Mouse (Mus musculus): Measurements from ENCODE around the gene Rab4a. TPM values are rescaled to one million over a fixed set of nuclear protein-coding genes. Genes with fewer than 3 reads are reported as not detected.
A peak's percentile ranks its signal among the peaks of the same experiment; 100 is the strongest.

The Rab4a gene
- polyA plus RNA-seq (2012; rRNA removed): 102 and 111 TPM in 2 replicates

GRCm38 (mm10) chr8:123805718-123806373 lies at the start of gene Rab4a:
Gene Rab4a (plus strand): TSS chr8:123805985.
- DNase-seq: peak; percentile 90
- under 1% methylated on average over 48 of the region's 48 CpGs for WGBS
- Histone ChIP-seq H3K27ac (ENCODE audit: insufficient read depth, low read length) (peak within 1 kb of the TSS; percentile 94), H3K27me3 (ENCODE audit: control insufficient read depth, insufficient read depth, low read length) (no peaks in the 10 kb centered on the region), H3K4me3 (replicated peaks; ENCODE audit: insufficient read depth, low read depth, low read length) (peak within 1 kb of the TSS; percentile 93), H3K4me1 (ENCODE audit: control insufficient read depth, insufficient read depth, low read length) (peaks cover 15% of the 10 kb centered on the region)
- peak; percentile 43 for TF ChIP-seq POLR2A (IDR thresholded peaks at IDR 0.05; ENCODE audit: borderline replicate concordance, insufficient read depth, low read length)
- TF ChIP-seq CTCF (IDR thresholded peaks at IDR 0.05; ENCODE audit: borderline replicate concordance, insufficient read depth, low read depth, low read length): no peak

- no peaks in the 10 kb centered on the region for H3K27me3 ChIP-seq (ENCODE audit: control insufficient read depth, insufficient read depth, low read length)
- no peak for DNase-seq
- TF ChIP-seq POLR2A (IDR thresholded peaks at IDR 0.05; ENCODE audit: borderline replicate concordance, insufficient read depth, low read length) (no peak), CTCF (IDR thresholded peaks at IDR 0.05; ENCODE audit: borderline replicate concordance, insufficient read depth, low read depth, low read length) (no peak)
- 87% methylated on average over 8 of the region's 8 CpGs for WGBS
- peaks cover 5% of the 10 kb centered on the region for H3K4me1 ChIP-seq (ENCODE audit: control insufficient read depth, insufficient read depth, low read length)
- H3K27ac ChIP-seq (ENCODE audit: insufficient read depth, low read length): no peak overlapping the region
- H3K4me3 ChIP-seq (replicated peaks; ENCODE audit: insufficient read depth, low read depth, low read length): no peak overlapping the region
These were observed 48.9 kb upstream of the Rab4a start for GRCm38 (mm10) chr8:123756901-123757300.

GRCm38 (mm10) chr8:123758935-123759334 lies 46.9 kb upstream of the Rab4a start:
- WGBS: 100% methylated on average over 1 of the region's 1 CpGs
- Histone ChIP-seq H3K27ac (ENCODE audit: insufficient read depth, low read length) (no peak overlapping the region), H3K4me3 (replicated peaks; ENCODE audit: insufficient read depth, low read depth, low read length) (no peak overlapping the region), H3K4me1 (ENCODE audit: control insufficient read depth, insufficient read depth, low read length) (peaks cover 11% of the 10 kb centered on the region), H3K27me3 (ENCODE audit: control insufficient read depth, insufficient read depth, low read length) (no peaks in the 10 kb centered on the region)
- TF ChIP-seq POLR2A (IDR thresholded peaks at IDR 0.05; ENCODE audit: borderline replicate concordance, insufficient read depth, low read length): no peak
- no peak for TF ChIP-seq CTCF (IDR thresholded peaks at IDR 0.05; ENCODE audit: borderline replicate concordance, insufficient read depth, low read depth, low read length)
- DNase-seq: no peak

GRCm38 (mm10) chr8:123759933-123760332 lies 45.9 kb upstream of the Rab4a start:
- TF ChIP-seq CTCF (IDR thresholded peaks at IDR 0.05; ENCODE audit: borderline replicate concordance, insufficient read depth, low read depth, low read length) (no peak), POLR2A (IDR thresholded peaks at IDR 0.05; ENCODE audit: borderline replicate concordance, insufficient read depth, low read length) (no peak)
- peaks cover 11% of the 10 kb centered on the region for H3K4me1 ChIP-seq (ENCODE audit: control insufficient read depth, insufficient read depth, low read length)
- H3K27me3 ChIP-seq (ENCODE audit: control insufficient read depth, insufficient read depth, low read length): no peaks in the 10 kb centered on the region
- WGBS: 53% methylated on average over 10 of the region's 10 CpGs
- H3K27ac ChIP-seq (ENCODE audit: insufficient read depth, low read length): no peak overlapping the region
- H3K4me3 ChIP-seq (replicated peaks; ENCODE audit: insufficient read depth, low read depth, low read length): no peak overlapping the region
- no peak for DNase-seq

GRCm38 (mm10) chr8:123760579-123760978 lies 45.2 kb upstream of the Rab4a start:
- DNase-seq: no peak
- WGBS: 75% methylated on average over 5 of the region's 5 CpGs
- Histone ChIP-seq H3K4me1 (ENCODE audit: control insufficient read depth, insufficient read depth, low read length) (peaks cover 11% of the 10 kb centered on the region), H3K27me3 (ENCODE audit: control insufficient read depth, insufficient read depth, low read length) (no peaks in the 10 kb centered on the region), H3K4me3 (replicated peaks; ENCODE audit: insufficient read depth, low read depth, low read length) (no peak overlapping the region), H3K27ac (ENCODE audit: insufficient read depth, low read length) (no peak overlapping the region)
- TF ChIP-seq CTCF (IDR thresholded peaks at IDR 0.05; ENCODE audit: borderline replicate concordance, insufficient read depth, low read depth, low read length): no peak
- TF ChIP-seq POLR2A (IDR thresholded peaks at IDR 0.05; ENCODE audit: borderline replicate concordance, insufficient read depth, low read length): no peak

- Histone ChIP-seq H3K27me3 (ENCODE audit: control insufficient read depth, insufficient read depth, low read length) (no peaks in the 10 kb centered on the region), H3K4me3 (replicated peaks; ENCODE audit: insufficient read depth, low read depth, low read length) (no peak overlapping the region), H3K4me1 (ENCODE audit: control insufficient read depth, insufficient read depth, low read length) (peaks cover 11% of the 10 kb centered on the region), H3K27ac (ENCODE audit: insufficient read depth, low read length) (peak overlapping the region; percentile 16; the same call in 1 of the 2 replicates)
- 20% methylated on average over 12 of the region's 12 CpGs for WGBS
- TF ChIP-seq CTCF (IDR thresholded peaks at IDR 0.05; ENCODE audit: borderline replicate concordance, insufficient read depth, low read depth, low read length): no peak
- peak; percentile 68 to 83 for DNase-seq
These were observed 44.4 kb upstream of the Rab4a start for GRCm38 (mm10) chr8:123761266-123761882.

GRCm38 (mm10) chr8:123761883-123762270 lies 43.9 kb upstream of the Rab4a start:
- no peak overlapping the region for H3K27ac ChIP-seq (ENCODE audit: insufficient read depth, low read length)
- WGBS: 41% methylated on average over 4 of the region's 4 CpGs
- no peak overlapping the region for H3K4me3 ChIP-seq (replicated peaks; ENCODE audit: insufficient read depth, low read depth, low read length)
- peaks cover 11% of the 10 kb centered on the region for H3K4me1 ChIP-seq (ENCODE audit: control insufficient read depth, insufficient read depth, low read length)
- no peak for DNase-seq
- TF ChIP-seq POLR2A (IDR thresholded peaks at IDR 0.05; ENCODE audit: borderline replicate concordance, insufficient read depth, low read length): no peak
- TF ChIP-seq CTCF (IDR thresholded peaks at IDR 0.05; ENCODE audit: borderline replicate concordance, insufficient read depth, low read depth, low read length): no peak
- H3K27me3 ChIP-seq (ENCODE audit: control insufficient read depth, insufficient read depth, low read length): no peaks in the 10 kb centered on the region

GRCm38 (mm10) chr8:123763355-123763754 lies 42.4 kb upstream of the Rab4a start:
- H3K4me1 ChIP-seq (ENCODE audit: control insufficient read depth, insufficient read depth, low read length): peaks cover 11% of the 10 kb centered on the region
- WGBS: 63% methylated on average over 7 of the region's 7 CpGs
- no peak overlapping the region for H3K4me3 ChIP-seq (replicated peaks; ENCODE audit: insufficient read depth, low read depth, low read length)
- TF ChIP-seq POLR2A (IDR thresholded peaks at IDR 0.05; ENCODE audit: borderline replicate concordance, insufficient read depth, low read length) (no peak), CTCF (IDR thresholded peaks at IDR 0.05; ENCODE audit: borderline replicate concordance, insufficient read depth, low read depth, low read length) (no peak)
- DNase-seq: no peak
- no peak overlapping the region for H3K27ac ChIP-seq (ENCODE audit: insufficient read depth, low read length)
- H3K27me3 ChIP-seq (ENCODE audit: control insufficient read depth, insufficient read depth, low read length): no peaks in the 10 kb centered on the region
